Mouse (Mus musculus) embryonic facial prominence, embryonic 10.5 days (tissue): ENCODE data around the gene Ldlr. TPM values are rescaled to one million over a fixed set of nuclear protein-coding genes. Genes with fewer than 3 reads are reported as not detected.

ENCODE experiments used
- DNase-seq: peaks from one replicate; pipeline ENCODE4 v3.0.0-alpha.2; 2017; ENCODE audit warnings: low spot score
- H3K27ac ChIP-seq: fragments of 300-500 bp; sonication (generic); replicated peaks from 2 replicates; pipeline ENCODE4 v1.5.1; 2016; ENCODE audit warnings: mild to moderate bottlenecking
- H3K27me3 ChIP-seq: fragments of 300-500 bp; sonication (generic); replicated peaks from 2 replicates; pipeline ENCODE4 v1.6.1; 2016; ENCODE audit warnings: low read depth, mild to moderate bottlenecking; ENCODE audit not compliant: poor library complexity, severe bottlenecking
- H3K36me3 ChIP-seq: fragments of 300-500 bp; sonication (generic); replicated peaks from 2 replicates; pipeline ENCODE4 v1.6.1; 2016; ENCODE audit warnings: mild to moderate bottlenecking, moderate library complexity
- H3K4me1 ChIP-seq: fragments of 300-500 bp; sonication (generic); 2 replicates; pipeline ENCODE4 v1.6.1; 2016
- H3K4me3 ChIP-seq: fragments of 300-500 bp; sonication (generic); 2 replicates; pipeline ENCODE4 v1.5.1; 2016; ENCODE audit warnings: mild to moderate bottlenecking, moderate library complexity
- H3K9me3 ChIP-seq: fragments of 300-500 bp; sonication (generic); 2 replicates; pipeline ENCODE4 v1.6.1; 2016; ENCODE audit warnings: mild to moderate bottlenecking
- WGBS: fragments of 180-500 bp; shearing (Covaris S2); methylation state at CpG from one replicate; pipeline ENCODE4 v1.1.7; 2016; 5-methylcytosine and 5-hydroxymethylcytosine counted together
- polyA plus RNA-seq: library from polyadenylated mRNA; unstranded; fragments of >200 nt; fragmentation: Nextera tagmentation; extraction: Ambion mirVana; gene quantifications from 2 replicates; pipeline ENCODE4 v1.2.1, GENCODE M21; 2016

Gene Ldlr
- polyA plus RNA-seq, 1 experiment from 2014 or later, result 51.6 TPM

- no peaks in the 10 kb centered on the region; the same call in 1 of the 2 replicates for H3K9me3 ChIP-seq
- H3K4me3 ChIP-seq, result no peak overlapping the region
- no peak overlapping the region for H3K27ac ChIP-seq
- peaks cover 97% of the 10 kb centered on the region for H3K36me3 ChIP-seq
- H3K4me1 ChIP-seq, result peaks cover 25% of the 10 kb centered on the region
- DNase-seq, result no peak
- 93% methylated on average over 7 of the region's 7 CpGs for WGBS
- H3K27me3 ChIP-seq, result no peaks in the 10 kb centered on the region
Observed at GRCm38 (mm10) chr9:21729264-21729663, 6.0 kb downstream of the Ldlr start.

DNA sequence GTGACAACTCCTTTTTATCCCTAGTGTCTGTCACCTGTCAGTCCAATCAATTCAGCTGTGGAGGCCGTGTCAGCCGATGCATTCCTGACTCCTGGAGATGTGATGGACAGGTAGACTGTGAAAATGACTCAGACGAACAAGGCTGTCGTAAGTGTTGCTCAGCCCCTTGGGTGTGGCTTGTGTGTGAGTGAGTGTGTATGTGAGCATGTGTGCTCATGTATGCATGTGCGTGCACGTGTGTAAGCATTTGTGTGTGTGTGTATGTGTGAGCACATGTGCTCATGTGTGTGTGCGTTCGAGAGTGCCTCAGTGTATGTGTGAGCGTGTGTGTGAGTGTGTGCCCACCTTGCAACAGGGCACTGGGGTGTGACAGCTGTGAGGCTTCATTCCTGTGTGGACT is 9.0 kb downstream of the Ldlr start:
- Histone ChIP-seq H3K4me1 (no peaks in the 10 kb centered on the region), H3K27me3 (no peaks in the 10 kb centered on the region), H3K4me3 (no peak overlapping the region), H3K9me3 (no peaks in the 10 kb centered on the region; the same call in 1 of the 2 replicates), H3K27ac (no peak overlapping the region), H3K36me3 (peaks cover 100% of the 10 kb centered on the region)
- WGBS, result 95% methylated on average over 9 of the region's 9 CpGs
- no peak for DNase-seq

- WGBS, result 94% methylated on average over 17 of the region's 17 CpGs
- Histone ChIP-seq H3K27me3 (no peaks in the 10 kb centered on the region), H3K27ac (no peak overlapping the region), H3K36me3 (peaks cover 100% of the 10 kb centered on the region), H3K4me3 (no peak overlapping the region), H3K9me3 (no peaks in the 10 kb centered on the region), H3K4me1 (no peaks in the 10 kb centered on the region)
- no peak for DNase-seq
Observed at GRCm38 (mm10) chr9:21733446-21733845, 10.2 kb downstream of the Ldlr start.

- DNase-seq, result no peak
- no peaks in the 10 kb centered on the region for H3K9me3 ChIP-seq
- WGBS, result 97% methylated on average over 7 of the region's 7 CpGs
- H3K4me3 ChIP-seq, result no peak overlapping the region
- H3K27me3 ChIP-seq, result no peaks in the 10 kb centered on the region
- H3K4me1 ChIP-seq, result no peaks in the 10 kb centered on the region
- no peak overlapping the region for H3K27ac ChIP-seq
- peaks cover 100% of the 10 kb centered on the region for H3K36me3 ChIP-seq
Observed at GRCm38 (mm10) chr9:21733989-21734388, 10.7 kb downstream of the Ldlr start.

DNA sequence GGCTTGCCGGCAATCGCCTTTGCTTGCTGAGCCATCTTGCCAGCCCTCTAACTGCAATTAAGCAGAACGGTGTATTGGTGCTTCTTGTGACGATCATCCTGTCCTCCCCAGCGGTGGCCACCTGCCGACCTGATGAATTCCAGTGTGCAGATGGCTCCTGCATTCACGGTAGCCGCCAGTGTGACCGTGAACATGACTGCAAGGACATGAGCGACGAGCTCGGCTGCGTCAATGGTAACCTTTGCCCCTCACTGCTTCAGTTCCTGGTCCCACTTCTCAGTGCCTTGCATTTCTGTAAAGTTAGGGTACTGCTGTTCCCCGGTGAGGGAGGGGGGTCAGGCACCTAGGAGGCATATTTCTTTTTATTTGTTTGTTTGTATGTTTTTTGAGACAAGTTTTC is 11.8 kb downstream of the Ldlr start:
- no peak for DNase-seq
- no peaks in the 10 kb centered on the region for H3K4me1 ChIP-seq
- 94% methylated on average over 14 of the region's 14 CpGs for WGBS
- H3K4me3 ChIP-seq, result no peak overlapping the region
- H3K27ac ChIP-seq, result no peak overlapping the region
- no peaks in the 10 kb centered on the region for H3K9me3 ChIP-seq
- H3K27me3 ChIP-seq, result no peaks in the 10 kb centered on the region
- peaks cover 100% of the 10 kb centered on the region for H3K36me3 ChIP-seq

DNA sequence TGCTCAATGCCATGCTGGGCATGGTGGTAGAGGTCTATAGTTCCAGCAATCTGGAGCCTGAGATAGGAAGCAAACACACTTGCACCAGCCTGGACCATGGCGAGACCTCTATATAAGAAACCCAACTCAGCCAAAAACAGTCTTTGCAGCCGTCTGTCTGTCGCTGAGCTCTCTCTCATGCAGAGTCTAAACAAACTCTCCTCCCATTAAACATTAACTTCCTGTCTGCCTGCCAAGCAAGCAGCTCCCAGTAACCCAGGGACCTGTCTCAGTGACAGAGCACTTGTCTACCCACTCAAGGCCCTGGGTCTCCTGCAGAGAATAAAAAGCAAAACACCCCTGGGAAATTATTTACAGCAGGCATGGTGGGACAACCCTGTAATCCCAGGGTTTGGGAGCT is 13.3 kb downstream of the Ldlr start:
- H3K36me3 ChIP-seq, result peaks cover 98% of the 10 kb centered on the region
- no peak overlapping the region for H3K27ac ChIP-seq
- H3K27me3 ChIP-seq, result no peaks in the 10 kb centered on the region
- no peak for DNase-seq
- WGBS, result 87% methylated on average over 3 of the region's 3 CpGs
- H3K9me3 ChIP-seq, result no peaks in the 10 kb centered on the region
- H3K4me3 ChIP-seq, result no peak overlapping the region
- H3K4me1 ChIP-seq, result no peaks in the 10 kb centered on the region

- peaks cover 98% of the 10 kb centered on the region for H3K36me3 ChIP-seq
- H3K27me3 ChIP-seq, result no peaks in the 10 kb centered on the region
- H3K9me3 ChIP-seq, result no peaks in the 10 kb centered on the region
- no peak for DNase-seq
- WGBS, result 92% methylated on average over 10 of the region's 10 CpGs
- H3K27ac ChIP-seq, result no peak overlapping the region
- no peaks in the 10 kb centered on the region for H3K4me1 ChIP-seq
- H3K4me3 ChIP-seq, result no peak overlapping the region
Observed at GRCm38 (mm10) chr9:21737188-21737587, 13.9 kb downstream of the Ldlr start.

- Histone ChIP-seq H3K4me3 (no peak overlapping the region), H3K9me3 (no peaks in the 10 kb centered on the region), H3K4me1 (no peaks in the 10 kb centered on the region), H3K36me3 (peaks cover 96% of the 10 kb centered on the region), H3K27me3 (no peaks in the 10 kb centered on the region), H3K27ac (no peak overlapping the region)
- 91% methylated on average over 7 of the region's 7 CpGs for WGBS
- DNase-seq, result no peak
Observed at GRCm38 (mm10) chr9:21738776-21739175, 15.5 kb downstream of the Ldlr start.

DNA sequence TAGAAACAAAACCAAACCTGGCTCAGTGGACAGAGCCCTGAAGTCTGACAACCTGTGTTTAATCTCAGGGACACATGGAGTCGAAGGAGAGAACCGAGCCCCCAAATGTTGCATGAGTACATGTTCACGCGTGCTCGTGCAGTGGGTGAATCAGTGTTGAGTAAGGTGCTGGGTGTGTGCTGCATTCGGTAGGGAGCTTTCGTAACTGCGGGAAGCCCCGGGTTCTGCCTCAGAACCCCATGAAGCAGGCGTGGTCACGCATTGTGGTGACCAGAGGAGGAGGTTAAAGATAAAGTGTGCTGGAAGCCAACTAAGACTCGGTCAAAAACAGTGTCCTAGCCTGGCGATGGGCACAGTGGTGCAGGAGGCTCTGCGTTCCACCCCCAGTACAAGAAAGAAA is 17.1 kb downstream of the Ldlr start:
- DNase-seq, result no peak
- H3K4me1 ChIP-seq, result no peaks in the 10 kb centered on the region
- H3K9me3 ChIP-seq, result no peaks in the 10 kb centered on the region
- 97% methylated on average over 14 of the region's 14 CpGs for WGBS
- H3K36me3 ChIP-seq, result peaks cover 96% of the 10 kb centered on the region
- no peak overlapping the region for H3K27ac ChIP-seq
- H3K4me3 ChIP-seq, result no peak overlapping the region
- no peaks in the 10 kb centered on the region for H3K27me3 ChIP-seq

DNA sequence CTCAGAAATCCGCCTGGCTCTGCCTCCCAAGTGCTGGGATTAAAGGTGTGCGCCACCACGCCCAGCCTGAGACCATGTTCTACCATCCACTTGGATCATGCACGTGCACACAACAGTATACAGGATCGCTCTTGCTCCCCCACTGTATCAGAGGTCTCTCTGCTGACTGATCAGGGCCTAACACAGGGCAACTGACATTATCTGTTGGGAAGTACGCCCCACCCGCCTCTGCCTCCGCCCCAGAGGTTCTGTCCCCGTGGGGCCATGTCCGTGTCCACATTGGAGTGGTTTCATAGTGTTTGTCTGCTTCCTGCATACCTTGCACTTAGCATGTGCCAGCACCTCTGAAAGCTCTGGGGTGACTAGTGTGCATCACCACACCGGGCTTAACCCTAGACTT is 18.2 kb downstream of the Ldlr start:
- H3K27me3 ChIP-seq, result no peaks in the 10 kb centered on the region
- peaks cover 96% of the 10 kb centered on the region for H3K36me3 ChIP-seq
- no peak for DNase-seq
- 94% methylated on average over 11 of the region's 11 CpGs for WGBS
- no peak overlapping the region for H3K4me3 ChIP-seq
- H3K27ac ChIP-seq, result no peak overlapping the region
- no peaks in the 10 kb centered on the region for H3K9me3 ChIP-seq
- no peaks in the 10 kb centered on the region for H3K4me1 ChIP-seq

DNA sequence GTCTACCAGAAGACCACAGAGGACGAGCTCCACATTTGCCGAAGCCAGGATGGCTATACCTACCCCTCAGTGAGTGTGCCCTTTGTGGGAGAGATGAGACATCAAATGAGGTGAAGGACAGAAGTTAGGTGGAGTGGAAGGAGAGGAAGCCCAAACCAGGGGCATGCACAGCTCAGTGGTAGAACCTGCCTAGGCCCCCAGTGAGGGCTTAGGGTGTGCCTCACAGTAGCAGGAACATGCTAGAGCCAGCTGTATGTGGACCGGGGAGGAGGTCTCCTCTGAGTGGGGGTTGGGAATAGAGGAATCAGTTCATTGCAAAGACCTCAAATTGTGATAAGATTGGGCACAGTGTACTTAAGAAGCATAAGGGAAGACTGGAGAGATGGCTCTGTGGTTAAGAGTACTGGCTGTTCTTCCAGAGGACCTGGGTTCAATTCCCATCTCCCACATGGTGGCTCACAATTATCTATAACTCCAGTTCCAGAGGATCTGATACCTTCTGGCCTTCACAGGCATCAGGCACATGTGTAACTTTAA is 24.0 kb downstream of the Ldlr start:
- Histone ChIP-seq H3K36me3 (peaks cover 87% of the 10 kb centered on the region), H3K27me3 (no peaks in the 10 kb centered on the region), H3K4me1 (peaks cover 5% of the 10 kb centered on the region), H3K4me3 (no peak overlapping the region), H3K9me3 (no peaks in the 10 kb centered on the region), H3K27ac (no peak overlapping the region)
- DNase-seq, result no peak
- WGBS, result 92% methylated on average over 3 of the region's 3 CpGs

GRCm38 (mm10) chr9:21748033-21748432 is 24.8 kb downstream of the Ldlr start:
- no peak for DNase-seq
- WGBS, result 83% methylated on average over 7 of the region's 7 CpGs
- Histone ChIP-seq H3K4me3 (no peak overlapping the region), H3K4me1 (peaks cover 12% of the 10 kb centered on the region), H3K9me3 (no peaks in the 10 kb centered on the region), H3K27me3 (no peaks in the 10 kb centered on the region), H3K27ac (no peak overlapping the region), H3K36me3 (peaks cover 80% of the 10 kb centered on the region)

DNA sequence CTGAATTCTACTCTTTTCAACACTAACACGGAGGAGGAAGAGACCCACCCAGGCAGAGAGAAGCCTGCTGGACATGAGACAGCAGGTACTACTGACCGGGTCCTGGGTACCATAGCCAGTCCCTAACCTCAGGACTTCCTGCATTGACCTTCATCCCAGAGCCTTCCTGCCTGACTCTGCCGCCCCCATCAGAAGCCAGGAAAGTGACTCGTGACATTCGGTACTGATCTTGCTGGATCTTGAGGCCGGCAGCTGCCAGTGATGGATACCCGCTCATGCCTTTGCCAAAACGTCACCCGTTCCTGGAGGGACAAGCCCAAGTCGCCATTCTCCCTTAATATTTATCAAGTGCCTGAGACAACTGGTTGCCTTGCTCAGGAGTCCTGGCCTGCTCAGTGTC is 25.2 kb downstream of the Ldlr start:
- Histone ChIP-seq H3K9me3 (no peaks in the 10 kb centered on the region), H3K36me3 (peaks cover 79% of the 10 kb centered on the region), H3K4me1 (peaks cover 14% of the 10 kb centered on the region), H3K4me3 (no peak overlapping the region), H3K27me3 (no peaks in the 10 kb centered on the region), H3K27ac (no peak overlapping the region)
- no peak for DNase-seq
- WGBS, result 91% methylated on average over 10 of the region's 10 CpGs
